ENCODE assay signal across 8 mouse cellular contexts in genomic region chr3:94886316-94887224, GRCm38 (mm10). TPM values are rescaled to one million over a fixed set of nuclear protein-coding genes. Genes with fewer than 3 reads are reported as not detected.
DNase-seq lines count a peak whose midpoint lies in the region; ATAC-seq and TF ChIP-seq lines count a peak whose summit lies in the region.

TSS of gene Psmb4 (minus strand) at chr3:94886961.

- H3K27ac ChIP-seq in cerebellum, adult 2 months (ENCODE audit: insufficient read depth, low read length) = peak within 1 kb of the TSS; percentile 76
- peak within 1 kb of the TSS; percentile 84 for H3K27ac ChIP-seq in lung, embryonic 16.5 days (ENCODE audit: low read length)

- H3K27me3 ChIP-seq in cerebellum, adult 2 months (ENCODE audit: control insufficient read depth, insufficient read depth, low read length) = no peaks in the 10 kb centered on the region
- no peaks in the 10 kb centered on the region for H3K27me3 ChIP-seq in lung, embryonic 16.5 days (ENCODE audit: control insufficient read depth, insufficient read depth, low read depth, low read length)

- peaks cover 24% of the 10 kb centered on the region for H3K36me3 ChIP-seq in lung, embryonic 16.5 days (ENCODE audit: control insufficient read depth, insufficient read depth, low read length)

- under 1% methylated on average over 61 of the region's 61 CpGs for WGBS in cerebellum, adult 2 months
- under 1% methylated on average over 61 of the region's 61 CpGs for WGBS in lung, embryonic 16.5 days

- H3K4me2 ChIP-seq in lung, embryonic 16.5 days (ENCODE audit: low read depth, low read length) = peak within 1 kb of the TSS; percentile 94

- TF ChIP-seq CTCF in cerebellum, adult 2 months (IDR thresholded peaks at IDR 0.05; ENCODE audit: borderline replicate concordance, insufficient read depth, low read depth, low read length) = no peak

- H3K4me1 ChIP-seq in cerebellum, adult 2 months (ENCODE audit: control insufficient read depth, insufficient read depth, low read length) = peaks cover 7% of the 10 kb centered on the region; the same call in 1 of the 2 replicates
- H3K4me1 ChIP-seq in lung, embryonic 16.5 days (replicated peaks; ENCODE audit: control insufficient read depth, insufficient read depth, low read length) = peaks cover 16% of the 10 kb centered on the region

- peak; percentile 94; the same call in 1 of the 2 replicates for TF ChIP-seq POLR2A in cerebellum, adult 2 months (IDR thresholded peaks at IDR 0.05; ENCODE audit: borderline replicate concordance, insufficient read depth, low read length)

- H3K9me3 ChIP-seq in lung, embryonic 16.5 days (ENCODE audit: control insufficient read depth, low read length) = no peaks in the 10 kb centered on the region

- peak; percentile 98 for DNase-seq in MEL-GATA-1-ER (ENCODE audit: extremely low read depth, low read depth)
- peak; percentile 86 to 87 for DNase-seq in cerebellum, adult 2 months
- peak; percentile 89 for DNase-seq in forelimb bud, embryonic 11.5 days (ENCODE audit: low read depth, low spot score)
- DNase-seq in layer of hippocampus, adult 9-10 months (ENCODE audit: low spot score) = peak; percentile 47
- peak; percentile 59 for DNase-seq in ovary, postnatal 10 days (ENCODE audit: low spot score)
- DNase-seq in thymus, postnatal 10 days (ENCODE audit: low spot score in 2 of 2) = peak; percentile 67 to 76

- peak; percentile 92 to 95 for ATAC-seq in hematopoietic stem cell, adult 5-6 weeks (replicated peaks in 1 of 2; ENCODE audit: insufficient read depth in 1 of 2, low FRiP score in 2 of 2, low TSS enrichment in 1 of 2, low read depth in 1 of 2, poor library complexity in 2 of 2, severe bottlenecking in 2 of 2)
- ATAC-seq in lung, embryonic 16.5 days (ENCODE audit: low read depth) = peak; percentile 89

- peak within 1 kb of the TSS; percentile 90 for H3K4me3 ChIP-seq in cerebellum, adult 2 months (replicated peaks; ENCODE audit: insufficient read depth, low read depth, low read length)
- peak within 1 kb of the TSS; percentile 97 for H3K4me3 ChIP-seq in lung, embryonic 16.5 days (ENCODE audit: low read length)

- peak within 1 kb of the TSS; percentile 92 for H3K9ac ChIP-seq in lung, embryonic 16.5 days (ENCODE audit: low read length)

RNA-seq across cellular contexts. Expression of gene Psmb4, which starts in this region (rescaled TPM):
- polyA plus RNA-seq in cerebellum, adult 2 months (2012; rRNA removed) = 298 and 301 TPM in 2 replicates
- 170 and 200 TPM in 2 replicates for total RNA-seq in hematopoietic stem cell, adult 5-6 weeks (2017)
- polyA plus RNA-seq in lung, embryonic 16.5 days (2015; fragmentation: Nextera tagmentation; extraction: Ambion mirVana) = 306 and 339 TPM in 2 replicates

Comparison
In these comparisons a context has a peak if more than half of its experiments do, and no peak if none do; other contexts are left out.
1. Peak in every context shown above with its lines: DNase-seq, ATAC-seq, H3K4me3 ChIP-seq and H3K27ac ChIP-seq.
2. DNase-seq: peak in every context shown above with its lines; median percentile 98 in MEL-GATA-1-ER; 89 in forelimb bud, embryonic 11.5 days; 86 in cerebellum, adult 2 months; 72 in thymus, postnatal 10 days; 59 in ovary, postnatal 10 days; 47 in layer of hippocampus, adult 9-10 months.